Mouse (Mus musculus): ENCODE data around the gene Lce1b.

Gene Lce1b

DNA sequence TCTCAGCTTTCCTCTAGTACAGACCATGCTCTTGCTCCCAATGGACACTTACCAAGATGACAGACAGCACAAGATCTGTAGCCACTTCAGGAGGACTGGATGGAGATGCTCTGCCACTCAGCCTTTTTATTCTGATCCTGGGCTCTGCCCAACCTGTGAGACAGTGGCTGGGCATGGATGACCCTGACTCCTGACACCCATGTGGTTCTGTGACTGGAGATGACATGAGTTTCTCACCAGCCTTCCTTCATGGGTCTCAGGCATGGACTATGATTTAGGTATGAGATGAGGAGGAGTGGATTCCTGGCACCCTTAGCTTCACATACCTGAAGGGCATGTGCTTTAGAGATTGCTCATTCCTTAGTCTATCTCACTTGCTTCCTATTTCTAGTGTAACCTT is at the start of gene Lce1b:
TSS of gene Lce1b (minus strand) at position 101 of the 400 bp plus-strand sequence.
- no peak for DNase-seq

DNA sequence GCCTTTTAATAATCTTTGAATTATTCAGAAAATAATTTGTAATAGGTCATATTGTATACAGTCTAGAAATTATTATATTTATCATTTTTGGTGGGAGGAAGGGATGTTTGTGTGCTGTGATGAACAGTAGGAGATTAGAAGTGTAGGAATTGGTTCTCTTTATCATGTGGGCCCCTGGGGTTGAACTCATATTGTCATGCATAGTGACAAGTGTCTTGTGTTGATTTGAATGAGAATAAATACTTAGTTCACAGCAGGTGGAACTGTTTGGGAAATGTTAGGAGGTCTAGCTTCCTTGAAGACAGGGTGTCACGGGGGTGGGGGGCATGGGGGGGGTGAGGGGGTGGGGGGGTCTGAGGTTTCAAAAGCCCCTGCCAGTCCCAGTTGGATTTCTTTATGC is 37.9 kb upstream of the Lce1b start:
- no peak for DNase-seq

DNA sequence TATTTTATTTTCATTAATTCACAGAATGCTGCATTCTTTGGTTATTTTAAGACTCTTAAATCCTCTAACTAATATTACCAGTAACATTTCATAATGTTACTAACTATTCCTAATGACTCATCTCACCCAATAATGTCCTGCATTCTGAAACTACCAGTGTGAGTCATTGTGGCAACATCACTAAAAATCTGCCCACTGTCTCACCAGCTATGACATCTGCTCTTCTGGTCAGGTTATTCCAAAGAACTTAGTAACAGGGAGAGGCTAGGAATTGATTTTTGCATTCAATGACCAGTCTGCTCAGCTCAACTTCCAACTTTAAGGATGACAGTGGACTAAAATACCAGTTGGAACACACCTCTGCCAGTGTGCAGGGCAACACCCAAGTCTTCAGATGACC is 35.0 kb upstream of the Lce1b start:
- no peak for DNase-seq

DNA sequence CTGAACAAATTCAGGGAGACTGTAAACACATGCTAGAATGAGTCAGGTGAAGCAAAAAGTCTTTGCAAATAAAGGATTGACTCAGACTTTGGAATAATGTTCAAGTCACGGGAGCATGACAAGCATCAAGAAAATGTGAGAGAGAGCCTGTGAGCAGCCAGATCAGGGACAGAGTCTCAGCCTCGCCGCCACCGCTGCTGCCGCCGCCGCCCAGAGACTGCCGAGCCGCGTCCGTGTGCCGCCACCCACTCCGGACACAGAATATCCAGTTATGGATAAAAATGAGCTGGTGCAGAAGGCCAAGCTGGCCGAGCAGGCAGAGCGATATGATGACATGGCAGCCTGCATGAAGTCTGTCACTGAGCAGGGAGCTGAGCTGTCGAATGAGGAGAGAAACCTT is 32.4 kb upstream of the Lce1b start:
- peak; percentile 6 to 42 for DNase-seq

DNA sequence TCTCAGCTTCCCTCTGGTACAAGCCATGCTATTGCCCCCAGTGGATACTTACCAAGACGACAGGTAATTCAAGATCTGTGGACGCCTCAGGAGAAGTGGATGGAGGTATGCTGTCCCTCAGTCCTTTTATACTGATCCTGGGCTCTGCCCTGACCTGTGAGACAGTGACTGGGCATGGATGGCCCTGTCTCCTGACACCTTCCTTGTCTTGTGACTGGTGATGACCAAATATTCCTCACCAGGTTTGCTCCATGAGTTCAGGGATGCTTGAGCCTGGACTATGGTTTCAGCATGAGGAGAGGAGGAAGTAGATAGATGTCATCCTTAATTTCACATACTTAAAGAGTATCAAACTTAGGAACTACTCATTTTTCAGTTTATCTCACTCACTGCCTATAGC is 30.4 kb upstream of the Lce1b start, which contains the start of gene Lce1d:
TSS of gene Lce1d (minus strand) at position 101 of the 400 bp plus-strand sequence.
- DNase-seq: no peak

DNA sequence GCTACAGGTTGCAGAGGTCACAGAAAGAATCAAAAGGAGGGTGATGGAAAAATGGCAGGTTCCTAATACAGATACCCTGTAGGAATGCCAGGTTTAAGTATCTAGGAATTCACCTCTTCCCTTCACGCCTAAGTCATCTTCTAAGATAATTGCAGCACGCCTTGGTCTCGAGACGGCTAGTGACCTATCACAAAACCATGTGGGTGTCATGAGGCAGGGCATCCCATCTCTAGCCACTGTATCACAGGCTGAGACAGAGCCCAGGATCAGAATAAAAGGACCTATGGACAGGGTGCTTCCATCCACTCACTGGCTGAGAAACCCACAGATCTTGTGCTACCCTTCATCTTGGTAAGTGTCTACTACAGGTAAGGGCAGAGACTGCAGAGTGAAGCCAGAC is 22.2 kb upstream of the Lce1b start, which contains the start of gene Lce1c:
TSS of gene Lce1c (plus strand) at position 301 of the 400 bp plus-strand sequence.
- DNase-seq: no peak

DNA sequence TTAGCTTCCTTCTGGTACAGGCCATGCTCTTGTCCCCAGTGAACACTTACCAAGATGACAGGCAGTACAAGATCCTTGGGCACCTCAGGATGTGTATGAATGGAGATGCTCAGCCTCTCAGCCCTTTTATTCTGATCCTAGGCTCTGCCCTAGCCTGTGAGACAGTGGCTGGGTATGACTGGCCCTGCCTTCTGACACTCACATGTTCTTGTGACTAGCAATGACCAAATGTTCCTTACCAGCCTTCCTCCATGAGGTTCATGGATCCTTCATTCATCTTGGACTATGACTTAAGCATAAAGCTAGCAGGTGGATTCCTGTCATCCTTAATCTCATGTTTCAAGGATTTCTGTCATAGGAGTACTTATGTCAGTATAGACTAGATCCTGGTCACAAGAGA is 13.5 kb upstream of the Lce1b start, which contains the start of gene Lce1a2:
TSS of gene Lce1a2 (minus strand) at position 101 of the 400 bp plus-strand sequence.
- DNase-seq: no peak

DNA sequence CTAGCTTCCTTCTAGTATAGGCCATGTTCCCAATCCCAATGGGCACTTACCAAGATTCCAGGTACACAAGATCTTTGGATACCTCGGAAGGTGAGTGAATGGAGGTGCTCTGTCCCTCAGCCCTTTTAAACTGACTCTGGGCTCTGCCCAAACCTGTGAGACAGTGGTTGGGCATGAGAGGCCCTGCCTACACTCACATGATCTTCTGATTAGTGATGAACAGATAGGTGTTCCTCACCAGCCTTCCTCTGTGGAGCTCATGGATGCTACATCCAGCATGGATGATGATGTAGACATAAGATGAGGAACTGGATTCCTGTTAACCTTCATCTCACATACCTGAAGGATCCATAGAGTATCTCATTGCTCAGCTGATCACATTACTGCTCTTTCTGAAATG is 8.5 kb downstream of the Lce1b start, which contains the start of gene Lce1a1:
TSS of gene Lce1a1 (minus strand) at position 101 of the 400 bp plus-strand sequence.
- DNase-seq: no peak

DNA sequence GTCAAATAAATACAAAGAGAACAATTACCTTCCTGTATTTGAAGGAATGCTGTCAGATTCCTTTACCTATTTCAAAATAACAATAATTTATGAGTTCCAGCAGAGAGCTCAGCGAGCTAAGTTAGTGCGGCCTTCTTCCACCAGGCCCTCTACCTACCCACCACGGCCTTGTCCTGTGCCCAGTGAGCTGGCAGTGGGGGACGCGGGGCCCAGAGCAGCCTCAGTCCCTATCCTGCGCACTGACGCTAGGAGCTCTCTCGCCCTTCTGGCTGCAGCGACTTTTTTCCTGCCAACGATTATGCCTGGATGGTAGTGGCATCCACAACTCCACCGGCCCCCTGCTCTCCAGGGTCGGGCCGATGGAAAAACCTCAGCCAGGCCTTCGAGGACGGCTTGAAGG is 16.9 kb downstream of the Lce1b start:
- DNase-seq: no peak

DNA sequence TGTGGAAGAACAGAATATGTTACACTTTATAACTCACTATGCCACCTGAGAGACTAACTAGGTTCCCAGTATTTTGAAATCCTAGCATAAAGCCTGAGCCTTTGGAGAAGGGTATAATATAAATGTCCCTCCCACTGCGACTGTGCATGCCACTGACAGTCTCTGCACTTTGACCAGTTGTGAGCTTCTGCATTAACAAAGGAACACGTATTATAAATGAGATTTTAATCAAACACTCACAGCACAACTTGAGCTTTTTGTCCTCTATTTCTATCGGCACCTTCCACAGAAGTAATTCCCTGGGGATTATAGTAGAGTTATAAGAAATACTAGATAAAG is 18.1 kb downstream of the Lce1b start:
- DNase-seq: peak in 1 of 2 experiments; percentile 2

DNA sequence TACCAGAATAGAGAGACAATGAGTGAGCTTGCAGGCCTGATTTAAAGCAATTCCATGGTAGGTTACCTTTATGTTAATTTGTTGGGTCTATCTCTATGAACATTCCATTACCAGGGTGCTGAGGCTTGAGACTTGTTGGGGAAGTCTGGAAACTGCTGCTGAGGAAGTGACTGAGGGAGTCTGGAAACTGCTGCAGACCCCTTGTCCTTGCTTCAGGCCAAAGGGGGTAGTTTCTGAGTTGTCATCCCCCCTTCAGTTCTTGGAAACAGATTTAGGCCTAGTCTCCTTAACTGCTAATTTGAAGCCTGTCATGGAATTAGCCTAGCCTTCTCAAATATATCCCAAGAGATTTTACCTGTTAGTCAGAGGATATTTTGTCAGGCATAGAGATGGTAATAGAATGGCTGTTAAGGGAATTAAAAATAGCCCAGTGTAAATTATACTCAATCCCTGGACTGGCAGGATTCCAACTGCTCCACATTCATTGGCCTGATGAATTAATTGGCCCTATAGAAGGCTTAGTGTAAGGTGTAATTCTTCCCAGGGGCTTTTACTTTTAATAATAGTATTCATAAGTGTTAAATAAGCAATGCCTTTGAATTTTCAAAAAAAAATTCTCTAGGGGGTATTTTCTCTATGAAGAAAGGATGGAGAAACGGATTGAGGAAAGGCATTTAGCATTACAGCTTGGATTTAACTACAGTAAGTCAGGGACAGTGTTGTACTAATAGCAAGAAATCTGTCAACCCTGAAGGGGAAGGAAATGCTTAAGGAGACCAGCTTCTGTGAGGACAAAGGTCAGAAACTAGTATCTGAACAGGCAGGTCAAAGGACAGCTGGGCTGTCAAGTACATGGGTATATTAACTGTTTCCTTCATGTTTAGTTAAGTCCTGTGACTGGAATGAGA is 18.7 kb downstream of the Lce1b start:
- peak; percentile 45 to 66 for DNase-seq

DNA sequence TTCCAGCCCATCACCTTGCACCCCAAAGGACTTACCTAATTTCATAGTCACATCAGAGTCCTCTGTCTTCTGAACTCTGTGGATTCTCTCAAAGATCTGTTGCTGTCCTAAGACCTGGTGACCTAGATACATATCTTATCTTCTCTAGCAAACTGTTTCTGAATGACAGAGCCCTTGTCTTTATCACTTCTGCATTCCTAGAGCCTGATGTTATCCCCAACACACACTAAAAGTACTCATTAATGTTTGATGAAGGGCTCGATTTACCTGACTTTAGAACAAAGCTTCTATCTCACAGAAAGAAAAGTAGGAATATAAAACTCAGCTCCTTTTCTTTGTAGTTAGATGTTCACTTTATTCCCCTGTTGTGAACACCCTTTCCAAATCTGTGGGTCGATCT is 35.2 kb downstream of the Lce1b start, which contains the start of gene Lce6a:
TSS of gene Lce6a (minus strand) at position 101 of the 400 bp plus-strand sequence.
- no peak for DNase-seq

DNA sequence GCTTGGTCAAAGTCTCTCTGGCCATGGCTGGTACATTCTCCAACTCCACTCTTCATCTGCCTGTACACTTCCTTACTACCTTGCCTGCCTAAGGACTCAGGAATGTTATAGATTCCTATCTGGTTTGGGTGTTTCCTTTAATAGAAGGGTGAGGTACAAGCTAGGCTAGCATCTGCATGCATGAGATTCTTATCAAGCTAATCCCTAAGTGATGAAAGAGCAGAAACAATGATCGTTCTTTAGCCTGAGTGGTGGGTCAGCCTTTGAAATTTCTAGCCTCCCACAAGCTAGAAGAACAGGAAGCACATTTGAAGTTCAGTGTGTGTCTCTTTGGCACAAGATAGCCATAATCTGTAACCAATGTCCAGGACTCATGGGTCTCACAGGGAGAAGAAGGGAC is 46.9 kb downstream of the Lce1b start:
- no peak for DNase-seq

DNA sequence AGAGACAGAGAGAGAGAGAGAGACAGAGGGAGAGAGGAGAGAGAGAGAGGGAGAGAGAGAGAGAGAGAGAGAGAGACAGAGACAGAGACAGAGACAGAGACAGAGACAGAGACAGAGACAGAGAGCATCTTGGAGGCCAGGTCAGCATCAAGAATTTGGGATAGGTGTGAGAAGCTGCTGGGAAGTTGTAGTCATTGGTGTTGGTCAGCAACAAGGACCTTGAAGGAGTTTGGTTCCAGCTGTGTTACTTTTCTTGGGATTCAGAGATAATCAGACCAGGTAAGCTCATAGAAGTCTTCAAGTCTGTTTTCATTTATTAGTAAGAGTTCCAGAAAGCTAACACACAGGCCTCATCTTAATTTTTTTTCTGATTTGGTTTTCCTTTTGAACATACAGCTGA is 49.3 kb downstream of the Lce1b start, which contains the start of gene 2210017I01Rik:
TSS of gene 2210017I01Rik (minus strand) at position 101 of the 400 bp plus-strand sequence.
- DNase-seq: no peak

Measured in kidney, postnatal 36 days (tissue).